Mouse (Mus musculus): ENCODE data around the gene Tmem132c.

Gene Tmem132c

GRCm38 (mm10) chr5:127406014-127406655, 164.5 kb downstream of the Tmem132c start:
- DNase-seq (ENCODE audit: inconsistent ontology term): no peak

DNA sequence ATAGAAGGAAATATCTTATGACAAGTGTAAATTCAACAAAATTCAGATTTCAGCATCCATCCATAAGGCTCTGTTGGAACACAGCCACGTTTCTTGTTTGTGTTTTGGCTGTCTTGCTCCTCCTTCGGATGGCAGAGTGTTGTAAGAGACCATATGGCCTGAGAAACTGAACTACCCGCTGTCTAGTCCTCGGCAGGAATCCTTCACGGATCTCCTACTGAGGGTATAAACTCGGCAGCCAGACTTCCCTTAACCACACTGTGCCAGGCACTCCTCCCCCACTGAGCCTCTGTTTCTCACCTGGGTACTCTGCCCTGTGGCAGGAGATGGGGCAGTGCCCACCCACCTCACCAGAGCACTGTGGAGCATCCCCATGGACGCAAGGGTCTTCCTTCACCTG, 174.9 kb downstream of the Tmem132c start:
- DNase-seq (ENCODE audit: inconsistent ontology term): no peak

DNA sequence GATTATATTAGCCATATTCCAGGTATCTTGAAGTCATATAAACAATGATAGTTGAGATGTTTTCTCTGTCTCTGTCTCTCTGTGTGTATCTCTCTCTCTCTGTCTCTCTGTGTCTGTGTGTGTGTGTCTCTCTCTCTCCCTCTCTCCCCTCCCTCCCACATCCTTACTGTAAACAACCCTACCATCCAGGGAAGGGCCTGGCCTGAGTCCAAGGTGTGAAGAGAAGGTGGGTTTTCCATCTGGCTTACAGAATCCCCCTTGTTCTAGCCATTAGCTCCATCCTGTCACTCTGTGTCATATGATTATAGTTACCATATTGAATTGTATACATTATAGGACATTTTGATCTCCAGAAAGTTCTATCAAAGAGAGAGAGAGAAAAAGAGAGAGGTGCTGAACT, 182.3 kb downstream of the Tmem132c start:
- no peak for DNase-seq (ENCODE audit: inconsistent ontology term)

- DNase-seq (ENCODE audit: inconsistent ontology term): no peak
These were observed 187.5 kb downstream of the Tmem132c start for GRCm38 (mm10) chr5:127429124-127429523.

GRCm38 (mm10) chr5:127431561-127431960, 190.0 kb downstream of the Tmem132c start:
- no peak for DNase-seq (ENCODE audit: inconsistent ontology term)

GRCm38 (mm10) chr5:127436836-127437235, 195.2 kb downstream of the Tmem132c start:
- no peak for DNase-seq (ENCODE audit: inconsistent ontology term)

DNA sequence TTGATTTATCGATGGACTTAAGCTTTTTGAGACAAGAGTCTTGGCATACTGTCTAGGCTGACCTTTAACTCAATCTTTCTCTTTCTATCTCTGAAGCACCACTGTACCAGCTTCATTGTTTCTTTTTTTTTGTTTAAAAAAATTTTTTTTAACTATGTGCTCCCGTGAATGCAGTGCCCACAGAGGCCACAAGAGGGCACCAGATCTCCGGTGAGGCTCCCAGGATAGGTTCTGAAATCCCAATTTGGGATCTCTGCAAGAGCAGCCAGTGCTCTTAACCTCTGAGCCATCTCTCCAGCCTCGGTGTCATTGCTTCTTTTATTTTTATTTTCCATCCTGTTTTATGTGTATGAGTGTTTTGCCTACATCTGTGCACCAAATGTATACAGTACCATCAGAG, 197.0 kb downstream of the Tmem132c start:
- no peak for DNase-seq (ENCODE audit: inconsistent ontology term)

DNA sequence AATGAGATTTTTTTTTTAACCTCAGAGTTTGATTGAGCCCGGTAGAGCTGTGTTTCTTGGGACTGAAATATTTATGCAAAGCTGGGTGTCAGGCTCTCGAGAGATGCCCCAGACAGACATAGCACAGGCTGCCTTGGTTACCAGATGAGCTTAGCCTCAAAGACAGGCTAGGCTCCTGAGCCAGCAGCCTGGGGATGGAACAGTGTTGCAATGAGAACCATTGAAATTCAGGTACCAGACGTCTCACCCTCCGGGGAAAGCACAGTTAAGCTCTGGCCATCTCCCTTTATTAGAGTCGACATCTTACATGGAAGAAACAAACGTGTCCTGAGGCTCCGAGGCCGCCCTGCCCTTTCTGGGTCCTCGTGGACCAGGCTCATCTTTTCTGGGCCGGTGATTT, 200.4 kb downstream of the Tmem132c start:
- DNase-seq (ENCODE audit: inconsistent ontology term): no peak

GRCm38 (mm10) chr5:127453580-127453979, 212.0 kb downstream of the Tmem132c start:
- peak; percentile 3 for DNase-seq (ENCODE audit: inconsistent ontology term)

- DNase-seq (ENCODE audit: inconsistent ontology term): no peak
These were observed 212.5 kb downstream of the Tmem132c start for GRCm38 (mm10) chr5:127454068-127454467.

GRCm38 (mm10) chr5:127456076-127456475, 214.5 kb downstream of the Tmem132c start:
- DNase-seq (ENCODE audit: inconsistent ontology term): no peak

GRCm38 (mm10) chr5:127468151-127468550, 226.5 kb downstream of the Tmem132c start:
- DNase-seq (ENCODE audit: inconsistent ontology term): no peak

DNA sequence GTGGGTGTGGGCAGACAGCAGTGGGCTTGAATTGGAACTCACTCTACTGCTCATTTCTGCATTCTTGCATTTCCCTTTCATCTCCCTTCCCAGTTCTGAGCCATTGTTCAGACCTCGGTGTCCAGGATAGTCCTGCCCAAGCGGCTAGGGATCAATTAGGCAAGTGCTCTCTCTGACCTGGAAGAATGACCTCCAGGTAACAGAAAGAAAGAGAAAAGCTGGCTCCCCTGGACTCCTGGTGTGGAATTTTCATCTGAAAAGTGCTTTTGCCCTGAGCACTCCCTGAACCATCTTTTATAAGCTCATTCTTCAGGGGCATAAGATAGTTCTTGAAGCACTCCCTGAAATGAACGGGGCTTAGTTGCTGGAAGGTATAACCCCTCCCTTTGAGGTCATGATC, 228.7 kb downstream of the Tmem132c start:
- DNase-seq (ENCODE audit: inconsistent ontology term): no peak

DNA sequence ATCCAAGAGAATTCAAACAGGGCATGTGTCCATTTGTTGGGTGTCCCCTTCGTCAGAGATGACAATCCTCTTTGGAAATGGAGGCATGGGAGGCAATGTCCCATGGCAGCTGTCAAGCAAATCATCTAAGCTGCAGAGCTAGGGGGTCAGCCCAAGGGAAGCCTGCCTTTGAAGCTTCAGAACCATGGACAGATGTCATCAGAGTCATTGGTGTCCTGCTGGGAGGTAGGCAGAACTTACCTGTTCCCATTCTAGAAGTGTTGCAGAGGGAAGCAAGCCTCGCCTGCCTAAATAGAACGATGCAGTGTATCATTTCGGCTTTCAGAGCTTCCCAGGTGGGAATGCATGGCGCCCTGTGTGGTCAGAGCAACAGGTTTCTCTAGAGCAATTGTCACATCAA, 230.3 kb downstream of the Tmem132c start:
- DNase-seq (ENCODE audit: inconsistent ontology term): no peak

GRCm38 (mm10) chr5:127473706-127474105, 232.1 kb downstream of the Tmem132c start:
- no peak for DNase-seq (ENCODE audit: inconsistent ontology term)

DNA sequence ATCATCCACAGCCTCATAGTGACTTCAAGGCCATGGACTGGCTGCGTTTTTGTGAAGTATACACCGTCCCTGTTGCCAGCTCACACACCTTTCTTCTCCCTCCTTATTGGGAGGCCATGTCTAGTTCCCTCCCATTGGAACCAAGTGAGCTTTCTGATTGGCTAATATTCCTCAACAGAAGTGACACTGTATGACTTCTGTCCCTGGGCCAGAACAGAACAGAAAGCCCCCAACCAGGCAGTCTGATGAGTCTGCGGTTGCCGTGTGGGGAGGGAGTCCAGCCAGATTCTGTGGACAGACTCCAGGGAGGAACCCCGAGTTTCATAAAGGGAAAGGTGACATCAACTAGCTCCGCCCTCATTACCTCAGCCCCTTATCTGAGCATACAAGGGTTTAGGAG, 233.2 kb downstream of the Tmem132c start:
- DNase-seq (ENCODE audit: inconsistent ontology term): no peak

DNA sequence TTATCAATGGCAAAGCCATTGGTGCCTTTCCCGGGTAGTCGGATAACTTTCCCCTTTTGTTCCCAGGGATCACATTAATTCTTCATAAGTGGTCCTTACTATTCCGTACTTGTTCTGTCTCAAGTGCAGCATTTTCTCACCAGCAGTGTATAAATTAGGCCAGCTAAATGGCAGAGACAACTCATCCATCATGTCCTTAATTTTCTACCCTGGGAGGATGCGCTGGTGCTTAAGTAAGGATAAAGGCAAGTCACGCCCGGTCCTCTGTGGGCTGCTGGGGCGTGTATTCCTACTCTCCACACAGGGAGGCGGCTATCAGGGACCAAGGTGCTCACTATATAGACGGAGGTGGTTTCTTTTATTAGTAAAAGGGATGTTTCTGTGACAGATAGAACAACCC, 236.2 kb downstream of the Tmem132c start:
- DNase-seq (ENCODE audit: inconsistent ontology term): no peak

- no peak for DNase-seq (ENCODE audit: inconsistent ontology term)
These were observed 236.7 kb downstream of the Tmem132c start for GRCm38 (mm10) chr5:127478322-127478721.

- peak; percentile 31 for DNase-seq (ENCODE audit: inconsistent ontology term)
These were observed 239.3 kb downstream of the Tmem132c start for GRCm38 (mm10) chr5:127480931-127481330.

DNA sequence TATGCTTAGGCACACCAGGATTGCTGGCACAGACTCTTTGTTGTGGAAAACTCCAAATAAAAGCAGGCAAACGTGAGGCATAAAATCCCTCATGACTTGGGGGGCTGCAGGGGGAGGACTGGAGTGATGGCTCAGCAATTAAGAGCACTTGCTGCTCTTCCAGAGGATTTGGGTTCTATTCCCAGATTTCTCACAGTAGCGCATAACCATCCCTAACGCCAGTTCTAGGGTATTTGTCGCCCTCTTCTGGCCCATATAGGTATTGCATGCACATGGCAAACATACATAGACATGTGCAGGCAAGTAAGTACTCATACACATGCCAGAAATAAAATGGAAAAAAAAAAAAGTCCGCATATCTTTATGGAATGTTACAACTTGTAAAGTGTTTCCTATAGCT, 239.8 kb downstream of the Tmem132c start:
- peak; percentile 27 for DNase-seq (ENCODE audit: inconsistent ontology term)

DNA sequence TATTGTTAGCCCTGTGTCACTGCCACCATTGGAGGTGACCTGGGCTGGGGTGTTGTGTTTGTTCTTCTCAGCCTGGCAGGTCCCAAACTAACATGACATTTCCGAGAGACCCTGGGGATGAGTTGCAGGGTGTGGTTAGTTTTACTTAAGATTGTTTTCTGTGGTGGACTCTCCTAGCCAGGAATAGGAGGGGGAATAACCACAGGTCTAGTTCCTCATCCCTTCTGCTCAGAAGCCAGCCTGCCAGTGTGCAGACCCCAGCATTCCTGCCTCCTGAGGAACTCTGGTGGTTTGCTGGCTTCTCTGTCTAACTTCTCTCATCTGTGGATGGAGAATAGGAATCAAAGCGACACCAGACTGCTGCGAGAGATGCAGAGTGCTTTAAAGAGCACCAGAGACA, 240.7 kb downstream of the Tmem132c start:
- DNase-seq (ENCODE audit: inconsistent ontology term): no peak

GRCm38 (mm10) chr5:127483955-127484659, 242.5 kb downstream of the Tmem132c start:
- peak; percentile 11 for DNase-seq (ENCODE audit: inconsistent ontology term)

GRCm38 (mm10) chr5:127484813-127485486, 243.3 kb downstream of the Tmem132c start:
- DNase-seq (ENCODE audit: inconsistent ontology term): no peak

All from Muller cell, postnatal 12 days (primary cell).